Mouse (Mus musculus) midbrain, postnatal 0 days (tissue): ENCODE data around the gene Gm5475. TPM values are rescaled to one million over a fixed set of nuclear protein-coding genes. Genes with fewer than 3 reads are reported as not detected.
"Not testable (repeated sequence)": the region's sequence is repeated elsewhere in the genome, so short reads cannot be mapped to it uniquely, and the experiment has no call there.

Source experiments
- ATAC-seq: fragments of 200-750 bp; cut with Nextera tagmentation; 2 replicates; pipeline ENCODE4 v1.8.0; 2017; ENCODE audit warnings: moderate number of reproducible peaks, mild to moderate bottlenecking, moderate TSS enrichment, moderate library complexity; ENCODE audit not compliant: low FRiP score
- DNase-seq: peaks from one replicate; pipeline ENCODE4 v3.0.0-alpha.2; 2015; ENCODE audit warnings: low spot score
- H3K27ac ChIP-seq: fragments of 300-500 bp; sonication (generic); 2 replicates; pipeline ENCODE4 v1.5.1; 2014; ENCODE audit warnings: low read depth, mild to moderate bottlenecking, low read length, mixed read lengths
- H3K27me3 ChIP-seq: fragments of 300-500 bp; sonication (generic); 2 replicates; pipeline ENCODE4 v1.6.1; 2014; ENCODE audit warnings: low read length, control low read depth, mixed read lengths; ENCODE audit not compliant: insufficient read depth
- H3K36me3 ChIP-seq: fragments of 300-500 bp; sonication (generic); 2 replicates; pipeline ENCODE4 v1.6.1; 2014; ENCODE audit warnings: low read length, control low read depth, mixed read lengths; ENCODE audit not compliant: insufficient read depth
- H3K4me1 ChIP-seq: fragments of 300-500 bp; sonication (generic); 2 replicates; pipeline ENCODE4 v1.6.1; 2014; ENCODE audit warnings: mild to moderate bottlenecking, control low read depth, antibody characterized with exemption, low read length, mixed read lengths; ENCODE audit not compliant: insufficient read depth
- H3K4me2 ChIP-seq: fragments of 300-500 bp; sonication (generic); 2 replicates; pipeline ENCODE4 v1.6.1; 2014; ENCODE audit warnings: low read depth, mild to moderate bottlenecking, low read length, mixed read lengths; ENCODE audit not compliant: poor library complexity, severe bottlenecking
- H3K4me3 ChIP-seq: fragments of 300-500 bp; sonication (generic); 2 replicates; pipeline ENCODE4 v1.5.1; 2014; ENCODE audit warnings: low read depth, mild to moderate bottlenecking, low read length, moderate library complexity
- H3K9ac ChIP-seq: fragments of 300-500 bp; sonication (generic); replicated peaks from 2 replicates; pipeline ENCODE4 v1.6.1; 2014; ENCODE audit warnings: mild to moderate bottlenecking, low read length, moderate library complexity, mixed read lengths; ENCODE audit not compliant: poor library complexity, severe bottlenecking
- H3K9me3 ChIP-seq: fragments of 300-500 bp; sonication (generic); 2 replicates; pipeline ENCODE4 v1.6.1; 2016; ENCODE audit warnings: low read length, control low read depth
- CTCF ChIP-seq: IDR thresholded peaks from 2 replicates; pipeline ENCODE4 v1.5.1; 2016; ENCODE audit warnings: antibody characterized with exemption, mild to moderate bottlenecking
- WGBS: fragments of 180-500 bp; shearing (Covaris S2); extraction: QIAGEN DNeasy Blood & Tissue Kit; methylation state at CpG from one replicate; pipeline ENCODE4 v1.1.7; 2014; 5-methylcytosine and 5-hydroxymethylcytosine counted together
- polyA plus RNA-seq: library from polyadenylated mRNA; unstranded; fragments of >200 nt; fragmentation: Nextera tagmentation; extraction: Ambion mirVana; gene quantifications from 2 replicates; pipeline ENCODE4 v1.2.1, GENCODE M21; 2015
- total RNA-seq: library from RNA; depleted of rRNA; stranded (reverse); fragments of >200 nt; gene quantifications from 2 replicates; pipeline ENCODE4 v1.2.3, GENCODE M21; 2014; rRNA removed

Gm5475 gene
- total RNA-seq, result not detected in 2 replicates
- polyA plus RNA-seq, result 0.15 and 0.17 TPM in 2 replicates

DNA sequence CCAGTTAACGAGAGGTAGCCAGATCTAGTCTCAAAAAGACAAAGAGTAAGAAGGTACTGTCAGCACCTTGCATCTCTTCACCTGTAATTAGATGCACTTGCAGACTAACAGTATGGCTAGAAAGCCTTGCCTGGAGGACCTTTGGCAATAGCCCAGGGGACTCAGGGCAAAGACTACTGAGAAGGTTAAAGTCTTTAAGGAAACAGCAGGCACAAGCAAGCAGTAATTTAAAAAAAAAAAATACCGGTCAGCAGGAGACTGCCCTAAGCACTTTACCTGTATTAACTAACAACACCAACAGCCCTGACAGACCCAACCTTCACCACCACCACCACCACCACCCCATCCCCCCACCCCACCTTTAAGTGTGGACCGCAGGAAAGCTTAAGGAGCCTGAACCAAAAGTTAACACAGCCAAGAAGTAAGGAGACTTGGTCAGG is at the start of gene Gm5475:
Gene Gm5475, plus strand, starts transcription at position 390 of the 440 bp plus-strand sequence.
- Histone ChIP-seq H3K9ac (peak within 1 kb of the TSS; percentile 85), H3K4me1 (peaks cover 13% of the 10 kb centered on the region; the same call in 1 of the 2 replicates), H3K27ac (peak within 1 kb of the TSS; percentile 58), H3K4me2 (peak within 1 kb of the TSS; percentile 91), H3K4me3 (peak within 1 kb of the TSS; percentile 85), H3K27me3 (peaks cover 15% of the 10 kb centered on the region)
- not testable (repeated sequence) for ATAC-seq, H3K9me3 ChIP-seq, DNase-seq, H3K36me3 ChIP-seq
- WGBS, result 27% methylated on average over 3 of the region's 3 CpGs

DNA sequence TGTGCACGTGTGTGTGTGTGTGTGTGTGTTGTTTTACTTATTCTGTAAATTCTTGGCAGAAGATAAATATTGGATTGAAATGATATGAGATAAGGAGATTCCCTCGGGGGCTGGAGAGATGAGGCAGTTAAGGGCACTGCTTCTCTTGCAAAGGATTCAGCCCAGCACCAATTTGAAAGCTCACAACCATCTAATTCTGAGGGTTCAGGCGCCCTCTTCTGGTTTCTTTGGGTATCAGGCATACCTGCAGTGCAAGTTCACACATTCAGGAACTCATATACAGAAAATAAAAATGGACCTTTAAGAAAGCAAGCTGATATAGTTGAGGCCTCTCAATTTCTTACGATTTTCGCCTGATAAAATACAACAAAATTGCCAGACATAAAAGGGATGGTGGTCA is 46.9 kb upstream of the Gm5475 start:
- ATAC-seq, result no peak
- no peaks in the 10 kb centered on the region for H3K36me3 ChIP-seq
- H3K4me1 ChIP-seq, result no peaks in the 10 kb centered on the region
- no peak overlapping the region for H3K9ac ChIP-seq
- no peak overlapping the region for H3K4me3 ChIP-seq
- DNase-seq, result peak; percentile 83
- H3K27ac ChIP-seq, result no peak overlapping the region
- H3K4me2 ChIP-seq, result no peak overlapping the region
- 40% methylated on average over 5 of the region's 5 CpGs for WGBS
- H3K27me3 ChIP-seq, result no peaks in the 10 kb centered on the region
- TF ChIP-seq CTCF, result peak; percentile 84
- no peaks in the 10 kb centered on the region for H3K9me3 ChIP-seq

DNA sequence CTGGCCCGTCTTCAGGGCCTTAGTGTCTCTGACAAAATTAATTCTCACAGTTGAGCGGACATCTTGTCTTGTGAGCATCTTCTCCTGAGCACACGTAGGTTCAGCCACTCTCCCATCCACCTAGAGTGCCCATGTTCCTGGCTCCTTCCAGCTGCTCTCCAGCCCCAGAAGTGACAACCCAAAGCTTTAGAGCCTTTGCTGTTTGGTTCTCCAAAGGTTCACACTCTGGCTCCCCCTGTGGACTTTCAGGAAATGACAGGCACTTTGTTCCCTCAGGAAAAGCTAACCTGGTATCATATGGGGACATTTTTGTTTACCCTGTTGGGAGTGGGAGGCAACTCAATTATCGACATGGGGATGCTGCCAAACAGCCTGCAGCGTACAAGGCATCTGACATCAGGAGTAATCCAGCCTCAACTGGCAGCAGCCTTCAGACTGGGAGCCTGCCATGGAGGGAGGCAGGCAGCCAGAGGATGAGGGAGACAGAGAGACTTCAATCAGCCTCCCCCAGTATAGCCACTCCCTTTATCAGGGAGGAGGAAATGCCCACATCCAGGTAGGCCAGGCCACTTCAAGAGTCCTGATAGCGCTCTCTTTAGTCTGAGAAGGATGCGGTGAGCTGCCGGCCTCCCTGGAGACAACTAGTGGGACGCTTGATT is 44.0 kb upstream of the Gm5475 start:
- WGBS, result 24% methylated on average over 3 of the region's 9 CpGs
- not testable (repeated sequence) for H3K4me3 ChIP-seq, H3K27me3 ChIP-seq, H3K4me1 ChIP-seq, H3K36me3 ChIP-seq, H3K9me3 ChIP-seq, H3K4me2 ChIP-seq, H3K9ac ChIP-seq, H3K27ac ChIP-seq, ATAC-seq, DNase-seq
- peak; percentile 39 for TF ChIP-seq CTCF

DNA sequence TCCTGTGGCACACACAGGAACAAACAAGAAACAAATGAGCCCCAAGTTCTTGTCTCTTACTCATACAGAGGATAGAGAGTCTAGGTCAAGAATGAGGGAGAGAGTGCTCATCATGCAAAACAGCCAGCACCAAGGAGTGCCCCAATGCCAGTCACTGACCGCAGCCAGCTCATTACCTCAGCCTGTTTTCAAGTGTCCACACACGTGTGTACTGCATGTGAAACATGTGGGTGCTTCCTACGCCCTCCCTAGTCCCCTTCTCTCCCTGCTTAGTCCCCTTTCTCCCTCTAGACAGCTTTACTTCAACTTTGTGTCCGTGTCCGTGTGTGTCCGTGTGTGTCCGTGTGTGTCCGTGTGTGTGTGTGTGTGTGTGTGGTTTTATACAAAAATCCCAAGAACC is 42.3 kb upstream of the Gm5475 start:
- DNase-seq, result no peak

DNA sequence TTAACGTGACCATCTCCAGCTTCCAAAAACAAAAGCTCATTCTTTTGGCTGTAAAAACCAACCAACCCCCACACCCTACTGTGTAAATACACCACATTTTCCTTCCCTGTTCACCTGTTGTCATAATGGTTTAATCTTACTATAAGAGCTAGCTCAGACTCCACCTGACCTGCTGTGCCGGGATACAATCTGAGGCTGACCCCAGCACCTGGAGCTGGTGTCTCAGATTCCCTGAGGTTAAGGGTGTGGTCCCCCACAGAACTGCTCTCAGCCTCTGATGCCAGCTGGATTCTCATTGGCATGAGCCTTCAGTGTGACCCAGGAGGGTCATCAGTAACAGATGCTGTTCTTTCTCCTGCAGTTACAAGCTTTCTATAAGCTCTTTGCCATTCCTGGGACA is 41.8 kb upstream of the Gm5475 start:
- Histone ChIP-seq H3K27me3 (no peaks in the 10 kb centered on the region), H3K4me2 (no peak overlapping the region), H3K27ac (no peak overlapping the region), H3K36me3 (no peaks in the 10 kb centered on the region), H3K4me1 (no peaks in the 10 kb centered on the region), H3K9ac (no peak overlapping the region), H3K4me3 (no peak overlapping the region), H3K9me3 (no peaks in the 10 kb centered on the region)
- 82% methylated on average over 2 of the region's 2 CpGs for WGBS
- ATAC-seq (no peak), DNase-seq (no peak)
- TF ChIP-seq CTCF, result no peak

More for the DNA sequence above, 42.3 kb upstream of the Gm5475 start:
- H3K27ac ChIP-seq, result no peak overlapping the region
- no peak overlapping the region for H3K4me3 ChIP-seq
- ATAC-seq, result no peak
- no peak overlapping the region for H3K9ac ChIP-seq
- H3K36me3 ChIP-seq, result no peaks in the 10 kb centered on the region
- TF ChIP-seq CTCF, result no peak
- 90% methylated on average over 7 of the region's 8 CpGs for WGBS
- no peaks in the 10 kb centered on the region for H3K4me1 ChIP-seq
- H3K9me3 ChIP-seq, result no peaks in the 10 kb centered on the region
- H3K4me2 ChIP-seq, result no peak overlapping the region
- H3K27me3 ChIP-seq, result no peaks in the 10 kb centered on the region

DNA sequence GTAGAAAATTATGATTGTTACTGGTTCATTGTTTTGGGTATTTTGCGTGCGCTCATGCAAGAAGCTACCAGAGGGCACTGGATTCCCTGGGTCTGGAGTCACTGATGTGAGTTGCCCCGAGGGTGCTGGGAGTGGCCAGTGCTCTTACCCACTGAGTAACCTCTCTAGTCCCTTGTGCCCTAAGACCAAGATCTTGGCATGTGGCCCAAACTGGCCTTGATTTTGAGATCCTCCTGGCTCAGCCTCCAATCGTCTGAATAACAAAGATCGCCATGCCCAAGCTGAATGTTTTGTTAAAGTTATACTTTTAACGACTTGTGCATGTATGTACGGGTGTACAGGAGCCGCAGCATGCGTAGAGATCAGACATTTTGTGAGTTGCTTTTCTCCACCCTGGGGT is 36.2 kb upstream of the Gm5475 start:
- DNase-seq, result no peak
- Histone ChIP-seq H3K27me3 (no peaks in the 10 kb centered on the region), H3K36me3 (no peaks in the 10 kb centered on the region), H3K9me3 (no peaks in the 10 kb centered on the region), H3K9ac (no peak overlapping the region), H3K4me2 (no peak overlapping the region), H3K4me1 (no peaks in the 10 kb centered on the region), H3K4me3 (no peak overlapping the region), H3K27ac (no peak overlapping the region)
- 90% methylated on average over 9 of the region's 9 CpGs for WGBS
- no peak for TF ChIP-seq CTCF
- no peak for ATAC-seq
